Mouse (Mus musculus): ENCODE data around the gene Cdkn1c.

DNA sequence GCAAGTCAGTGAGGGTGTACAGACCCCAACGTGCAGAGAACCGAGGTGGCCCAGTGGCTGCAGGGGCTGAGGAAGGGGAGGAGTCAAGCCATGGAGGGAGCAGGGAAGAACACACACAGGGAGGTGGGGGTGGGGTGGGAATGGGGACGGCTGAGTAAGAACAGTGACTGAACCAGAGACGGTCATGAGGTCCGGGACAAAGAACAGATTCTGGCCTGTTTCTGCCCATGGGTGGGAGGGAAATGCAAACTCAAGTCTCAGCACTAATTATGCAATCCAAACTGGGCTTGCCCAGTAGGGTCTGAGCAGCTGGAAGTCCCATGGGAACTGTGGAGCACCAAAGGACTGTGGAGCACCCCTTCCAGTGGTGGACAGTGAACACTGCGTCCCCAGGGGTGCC lies 21.7 kb upstream of the Cdkn1c start:
- TF ChIP-seq CTCF (IDR thresholded peaks at IDR 0.05; ENCODE audit: low read depth): no peak
- no peak for TF ChIP-seq EP300 (optimal IDR thresholded peaks at IDR 0.05)

All from stomach, postnatal 0 days (tissue).